Mouse (Mus musculus) retina, postnatal 1 day (tissue): ENCODE measurements around the gene 4930426L09Rik.

Experiments used
- DNase-seq: peaks from one replicate; pipeline ENCODE4 v3.0.0-alpha.2; 2012

4930426L09Rik gene

GRCm38 (mm10) chr2:19016839-19017238, 18.7 kb downstream of the 4930426L09Rik start:
- DNase-seq, result no peak

GRCm38 (mm10) chr2:19018034-19018433, 19.9 kb downstream of the 4930426L09Rik start:
- DNase-seq, result no peak

- no peak for DNase-seq
Measured at GRCm38 (mm10) chr2:19024807-19025206, 26.7 kb downstream of the 4930426L09Rik start.

- DNase-seq, result no peak
Measured at GRCm38 (mm10) chr2:19037430-19037829, 39.3 kb downstream of the 4930426L09Rik start.

- no peak for DNase-seq
Measured at GRCm38 (mm10) chr2:19037907-19038570, 39.9 kb downstream of the 4930426L09Rik start.

GRCm38 (mm10) chr2:19048225-19048624, 50.1 kb downstream of the 4930426L09Rik start:
- no peak for DNase-seq

GRCm38 (mm10) chr2:19049341-19049740, 51.2 kb downstream of the 4930426L09Rik start:
- DNase-seq, result no peak
